Mouse (Mus musculus) spleen, postnatal 10 days (tissue): ENCODE measurements around the gene Slmap.
"Not testable (repeated sequence)": the region's sequence is repeated elsewhere in the genome, so short reads cannot be mapped to it uniquely, and the experiment has no call there.

Experiments used
- DNase-seq, 2 experiments: peaks; one replicate each; pipeline ENCODE4 v3.0.0; 2021 to 2022; ENCODE audit warnings: low spot score in 2 of 2

The Slmap gene

GRCm38 (mm10) chr14:26534757-26535479, at the start of gene Slmap:
Gene Slmap, minus strand, starts transcription at chr14:26534931.
- peak; percentile 99 for DNase-seq

GRCm38 (mm10) chr14:26583645-26584044, 48.9 kb upstream of the Slmap start:
- DNase-seq, result no peak

DNA sequence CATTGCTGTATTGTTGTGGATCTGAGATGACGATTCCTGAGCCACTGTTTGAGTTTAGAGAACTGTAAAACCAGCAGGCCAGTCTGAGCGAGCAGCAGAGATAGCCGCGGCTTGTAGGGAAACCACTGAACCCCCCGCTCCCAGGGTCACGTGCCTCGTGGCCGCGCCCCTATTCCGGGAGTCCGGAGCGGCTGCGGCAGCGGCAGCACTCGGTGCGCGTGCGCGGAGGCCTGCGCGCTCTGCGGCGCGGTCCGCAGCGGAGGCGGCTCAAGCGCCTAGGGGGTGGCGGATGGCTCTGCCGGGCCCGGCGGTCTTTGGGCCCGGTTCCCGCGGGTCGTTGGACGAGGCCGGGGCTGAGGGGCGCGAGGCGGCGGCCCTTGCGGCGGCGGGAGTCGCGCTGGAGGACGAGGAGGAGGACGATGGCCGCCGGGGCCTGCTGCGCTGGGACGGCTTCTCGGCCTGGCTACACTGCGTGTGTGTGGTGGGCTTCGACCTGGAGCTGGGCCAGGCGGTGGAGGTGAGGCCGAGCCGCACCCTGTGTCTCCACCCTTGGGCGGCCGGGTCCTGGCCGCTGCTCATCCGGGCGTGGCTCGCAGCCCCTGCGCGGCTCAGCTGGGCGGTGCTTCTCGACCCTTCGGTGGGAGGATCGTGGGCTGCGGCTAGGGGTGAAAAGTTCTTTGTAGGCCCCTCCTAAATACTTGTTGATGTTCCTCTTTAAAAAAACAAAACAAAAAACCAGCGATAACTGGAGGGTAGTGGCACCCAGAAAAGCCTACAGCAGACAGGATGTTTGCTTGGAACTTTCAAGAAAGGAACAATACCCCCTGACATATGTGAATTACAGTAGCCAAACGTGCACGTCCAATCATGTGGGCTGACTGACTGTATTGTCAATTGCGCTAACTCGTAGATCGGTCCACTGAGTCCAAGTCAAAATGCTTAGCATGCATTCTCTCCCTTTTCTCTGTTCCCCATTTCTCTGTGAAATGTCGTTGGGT, 44.9 kb upstream of the Slmap start:
- DNase-seq, result peak; percentile 84 to 93

- DNase-seq, result peak; percentile 23 to 38
Observed at GRCm38 (mm10) chr14:26578791-26579191, 44.1 kb upstream of the Slmap start.

DNA sequence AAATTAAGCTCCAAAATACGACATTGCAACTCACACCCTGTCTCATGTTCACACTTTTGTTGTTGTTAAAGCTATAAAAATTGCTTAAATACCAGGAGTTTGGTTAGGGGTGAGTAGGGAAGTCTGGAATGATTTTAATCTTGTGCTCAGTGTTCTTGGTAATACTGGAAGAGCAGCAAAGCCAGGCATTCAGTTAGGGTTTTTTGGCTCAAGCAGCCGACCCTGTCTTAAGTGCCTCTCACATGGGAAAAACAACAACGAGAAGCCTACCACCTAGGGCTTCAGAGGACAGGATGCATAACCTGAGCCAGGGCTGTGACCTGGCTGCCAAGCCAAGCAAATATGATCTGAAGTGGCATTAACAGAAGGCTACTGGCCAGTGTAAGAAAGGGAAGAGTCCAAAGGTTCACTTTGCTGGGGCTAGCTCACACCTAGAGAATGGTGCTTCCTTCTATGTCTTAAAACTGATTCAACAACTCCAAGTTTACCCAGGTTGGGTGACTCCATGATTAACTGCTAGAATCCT, 41.6 kb upstream of the Slmap start:
- DNase-seq, result no peak

DNA sequence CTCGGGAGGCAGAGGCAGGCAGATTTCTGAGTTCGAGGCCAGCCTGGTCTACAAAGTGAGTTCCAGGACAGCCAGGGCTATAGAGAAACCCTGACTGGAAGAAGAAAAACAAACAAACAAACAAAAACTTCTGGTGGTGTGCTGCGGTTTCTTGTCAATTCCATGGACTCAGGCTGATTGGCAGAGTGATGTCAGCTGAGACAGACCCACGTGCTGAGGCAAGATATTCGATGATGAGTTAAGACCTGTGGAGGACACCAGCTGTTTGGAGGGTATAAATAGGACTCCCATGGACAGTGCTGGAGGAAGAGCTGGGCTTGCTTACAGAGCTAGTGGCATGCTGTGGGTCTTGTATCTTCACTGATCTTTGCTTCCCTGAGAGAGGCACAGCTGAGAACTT, 38.8 kb upstream of the Slmap start, which contains the start of gene Dennd6a:
Gene Dennd6a, plus strand, starts transcription at position 301 of the 400 bp plus-strand sequence.
- DNase-seq, result not testable (repeated sequence)

GRCm38 (mm10) chr14:26571951-26572675, 37.4 kb upstream of the Slmap start:
- DNase-seq, result no peak

- DNase-seq, result no peak
Observed at GRCm38 (mm10) chr14:26569880-26570279, 35.1 kb upstream of the Slmap start.

DNA sequence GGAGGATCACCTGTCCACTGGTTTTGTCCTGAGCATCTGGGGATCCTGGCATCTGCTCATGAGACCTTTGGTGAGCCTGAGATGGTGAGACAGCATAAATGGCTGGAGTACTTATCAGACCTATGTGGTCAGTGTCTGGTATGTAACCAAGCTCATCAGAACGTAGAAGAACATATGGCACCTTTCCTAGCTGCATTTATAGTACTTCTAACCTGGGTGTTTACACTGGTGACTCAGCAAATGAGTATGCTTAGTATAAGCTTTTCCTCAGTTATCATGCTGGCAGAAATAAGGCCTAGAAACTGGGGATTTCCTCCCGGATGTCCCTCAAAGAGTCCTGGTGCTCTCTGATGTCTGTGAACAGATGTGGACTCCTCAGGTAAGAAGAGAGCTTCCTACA, 27.5 kb upstream of the Slmap start:
- no peak for DNase-seq

DNA sequence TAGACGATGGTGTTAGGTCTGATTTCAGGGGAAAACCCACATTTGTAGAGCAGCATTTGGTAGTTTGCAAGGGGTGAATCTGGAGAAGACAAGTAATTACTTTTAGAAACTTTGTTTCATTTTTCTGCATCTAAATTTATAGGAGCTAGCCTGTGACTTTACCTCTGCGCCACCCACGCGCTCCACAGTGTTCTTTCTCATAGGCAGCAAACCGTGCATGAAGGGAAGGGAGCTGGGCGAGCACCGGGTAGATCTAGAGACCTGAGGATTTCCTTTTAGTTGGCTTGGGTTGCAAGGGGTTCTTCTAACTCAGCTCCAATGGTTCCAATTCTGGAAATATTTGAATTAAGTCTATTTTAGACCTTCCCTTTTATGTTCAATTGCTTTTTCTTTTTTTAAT, 23.8 kb upstream of the Slmap start:
- no peak for DNase-seq

GRCm38 (mm10) chr14:26557581-26557980, 22.9 kb upstream of the Slmap start:
- no peak for DNase-seq

DNA sequence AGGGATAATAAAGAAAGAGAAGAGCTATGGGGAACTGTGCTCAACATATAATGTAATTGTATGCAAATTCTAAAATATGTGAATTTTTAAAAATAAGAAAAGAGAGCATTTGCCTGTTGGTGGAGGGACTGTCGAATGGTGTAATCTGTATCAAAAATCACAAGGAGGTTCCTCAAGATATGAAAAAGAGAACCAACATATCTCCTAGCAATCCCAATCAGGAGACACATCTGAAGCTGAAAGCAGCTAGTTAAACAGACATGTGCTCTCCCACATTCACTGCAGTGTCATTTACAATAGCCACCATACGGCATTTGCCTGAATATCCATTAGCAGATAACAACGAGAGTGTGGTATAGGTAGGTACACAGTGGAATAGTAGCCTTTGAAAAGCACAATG, 18.1 kb upstream of the Slmap start:
- DNase-seq, result no peak

DNA sequence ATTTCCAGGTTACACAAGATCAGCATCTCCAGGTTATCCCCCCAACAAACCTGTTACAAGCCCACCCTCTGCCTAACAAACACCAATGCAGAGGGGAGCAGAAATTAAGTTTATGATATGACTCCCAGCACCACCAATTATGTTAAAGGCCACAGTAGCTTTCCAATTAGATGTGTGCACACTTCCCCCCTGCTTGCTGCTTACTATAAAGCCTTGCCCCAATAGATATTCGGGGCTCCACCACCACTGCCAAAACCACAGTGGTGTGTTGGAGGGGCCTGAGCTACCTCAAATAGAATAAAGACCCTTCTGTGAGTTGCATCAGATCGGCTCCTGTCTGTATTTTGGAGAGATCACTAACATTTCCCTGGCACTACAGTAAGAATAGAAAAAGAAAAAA, 17.7 kb upstream of the Slmap start:
- DNase-seq, result no peak

GRCm38 (mm10) chr14:26550712-26551111, 16.0 kb upstream of the Slmap start:
- DNase-seq, result no peak

- no peak for DNase-seq
Observed at GRCm38 (mm10) chr14:26547516-26548488, 13.1 kb upstream of the Slmap start.

DNA sequence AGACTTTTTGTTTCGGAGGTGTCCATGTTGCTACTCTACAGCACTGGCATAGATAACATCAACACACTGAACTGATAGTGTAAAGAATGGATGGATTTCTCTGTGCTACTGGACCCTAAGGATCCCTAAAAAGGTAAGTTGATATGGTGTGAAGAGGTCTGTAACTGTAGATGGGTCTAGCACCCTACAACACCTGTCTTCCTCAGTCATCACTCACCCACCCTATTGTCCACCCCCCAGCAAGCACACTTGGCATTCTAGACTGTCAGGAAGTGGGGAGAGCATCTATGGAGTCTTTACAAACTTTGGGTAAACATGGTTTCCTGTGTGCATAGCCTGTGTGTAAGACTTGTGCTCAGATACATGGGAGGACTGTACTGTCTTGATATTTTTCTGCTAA, 7.4 kb upstream of the Slmap start:
- no peak for DNase-seq

GRCm38 (mm10) chr14:26540577-26540976, 5.8 kb upstream of the Slmap start:
- DNase-seq, result no peak

- no peak for DNase-seq
Observed at GRCm38 (mm10) chr14:26539241-26539640, 4.5 kb upstream of the Slmap start.

- DNase-seq, result peak; percentile 68 to 79
Observed at GRCm38 (mm10) chr14:26533821-26534756, 642 bp downstream of the Slmap start.
